Mouse (Mus musculus) liver, embryonic 12.5 days (tissue): ENCODE measurements at regions not wholly inside any gene's neighbourhood (a gene's known extent, or its start where the extent isn't known, plus 50 kb on each side); places are given as distances from the start of the nearest gene placed in this dataset.

Experiments used
- ATAC-seq: fragments of 200-750 bp; cut with Nextera tagmentation; 2 replicates; pipeline ENCODE4 v1.8.0; 2017; ENCODE audit warnings: moderate number of reproducible peaks, mild to moderate bottlenecking, moderate library complexity
- H3K27ac ChIP-seq: fragments of 300-500 bp; sonication (generic); 2 replicates; pipeline ENCODE4 v1.5.1; 2016; ENCODE audit warnings: mild to moderate bottlenecking
- H3K27me3 ChIP-seq: fragments of 300-500 bp; sonication (generic); replicated peaks from 2 replicates; pipeline ENCODE4 v1.6.1; 2016; ENCODE audit warnings: mild to moderate bottlenecking, moderate library complexity
- H3K36me3 ChIP-seq: fragments of 300-500 bp; sonication (generic); 2 replicates; pipeline ENCODE4 v1.6.1; 2016; ENCODE audit warnings: mild to moderate bottlenecking, moderate library complexity
- H3K4me1 ChIP-seq: fragments of 300-500 bp; sonication (generic); 2 replicates; pipeline ENCODE4 v1.6.1; 2016
- H3K4me2 ChIP-seq: fragments of 300-500 bp; sonication (generic); 2 replicates; pipeline ENCODE4 v1.6.1; 2016; ENCODE audit warnings: mild to moderate bottlenecking, moderate library complexity
- H3K4me3 ChIP-seq: fragments of 300-500 bp; sonication (generic); 2 replicates; pipeline ENCODE4 v1.5.1; 2016; ENCODE audit warnings: mild to moderate bottlenecking, moderate library complexity
- H3K9ac ChIP-seq: fragments of 300-500 bp; sonication (generic); 2 replicates; pipeline ENCODE4 v1.6.1; 2016; ENCODE audit warnings: mild to moderate bottlenecking, moderate library complexity
- H3K9me3 ChIP-seq: fragments of 300-500 bp; sonication (generic); replicated peaks from 2 replicates; pipeline ENCODE4 v1.6.1; 2016; ENCODE audit warnings: mild to moderate bottlenecking, moderate library complexity
- WGBS: fragments of 180-500 bp; shearing (Covaris S2); methylation state at CpG from one replicate; pipeline ENCODE4 v1.1.7; 2016; ENCODE audit not compliant: insufficient replicate concordance; 5-methylcytosine and 5-hydroxymethylcytosine counted together

DNA sequence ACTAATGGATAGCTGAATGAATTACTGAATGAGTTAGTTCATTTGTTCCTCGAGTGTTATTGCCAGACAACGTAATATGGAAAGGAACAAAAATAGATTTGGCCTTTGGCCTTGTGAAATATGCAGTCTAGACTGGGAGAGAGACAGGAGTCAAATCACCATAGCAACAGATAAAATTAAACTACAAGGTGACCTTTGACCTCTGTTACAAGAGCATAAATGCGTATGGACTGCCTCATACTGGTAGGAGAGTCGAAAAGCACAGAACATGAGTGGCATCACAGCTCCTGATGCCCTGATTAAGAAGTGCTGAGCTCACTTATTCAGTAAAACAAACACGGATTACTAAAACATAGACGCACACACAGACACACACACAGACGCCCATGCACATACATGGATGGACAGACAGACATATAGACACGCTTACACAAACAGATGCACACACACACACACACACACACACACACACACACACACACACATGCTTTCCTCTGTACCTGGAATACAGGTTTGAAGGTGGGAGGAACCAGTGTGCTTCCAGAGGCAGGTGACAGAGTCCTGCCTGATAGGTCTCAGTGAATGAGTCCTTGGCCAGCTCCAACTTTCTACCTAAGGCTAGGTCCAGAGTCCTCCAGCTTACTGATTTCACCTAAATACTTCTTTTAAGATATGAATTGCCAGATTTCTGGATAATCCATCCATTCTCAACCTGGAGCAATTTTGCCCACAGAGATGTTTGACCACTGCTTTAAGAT, 72.1 kb upstream of the Myocd start:
- Histone ChIP-seq H3K27ac (no peak overlapping the region), H3K27me3 (no peaks in the 10 kb centered on the region), H3K4me2 (no peak overlapping the region), H3K9ac (no peak overlapping the region), H3K36me3 (no peaks in the 10 kb centered on the region), H3K9me3 (no peaks in the 10 kb centered on the region), H3K4me1 (no peaks in the 10 kb centered on the region), H3K4me3 (no peak overlapping the region)
- ATAC-seq = no peak
- WGBS = 68% methylated on average over 8 of the region's 8 CpGs

DNA sequence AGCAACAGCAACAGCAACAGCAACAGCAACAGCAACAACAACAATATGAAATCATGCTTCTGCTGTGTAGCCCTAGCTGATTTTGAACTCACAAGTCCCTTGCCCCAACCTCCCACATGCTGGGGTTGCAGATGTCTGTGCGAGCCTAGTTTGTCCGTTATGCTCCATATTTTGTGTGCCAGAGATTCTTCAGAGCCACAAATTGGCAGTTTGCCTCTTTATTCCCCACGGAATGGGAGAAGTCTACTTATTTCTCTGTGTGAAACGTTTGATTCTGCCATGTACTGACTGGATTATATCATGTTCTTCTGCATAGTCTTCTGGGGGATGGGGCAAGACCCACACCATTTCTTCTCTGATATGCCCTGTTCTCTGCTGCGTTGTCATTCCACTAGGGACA, 64.5 kb upstream of the Myocd start:
- H3K4me2 ChIP-seq = no peak overlapping the region
- H3K36me3 ChIP-seq = no peaks in the 10 kb centered on the region
- H3K27me3 ChIP-seq = no peaks in the 10 kb centered on the region
- no peak overlapping the region for H3K9ac ChIP-seq
- no peaks in the 10 kb centered on the region for H3K4me1 ChIP-seq
- no peak overlapping the region for H3K4me3 ChIP-seq
- 52% methylated on average over 5 of the region's 5 CpGs for WGBS
- ATAC-seq = no peak
- H3K9me3 ChIP-seq = no peaks in the 10 kb centered on the region
- no peak overlapping the region for H3K27ac ChIP-seq

DNA sequence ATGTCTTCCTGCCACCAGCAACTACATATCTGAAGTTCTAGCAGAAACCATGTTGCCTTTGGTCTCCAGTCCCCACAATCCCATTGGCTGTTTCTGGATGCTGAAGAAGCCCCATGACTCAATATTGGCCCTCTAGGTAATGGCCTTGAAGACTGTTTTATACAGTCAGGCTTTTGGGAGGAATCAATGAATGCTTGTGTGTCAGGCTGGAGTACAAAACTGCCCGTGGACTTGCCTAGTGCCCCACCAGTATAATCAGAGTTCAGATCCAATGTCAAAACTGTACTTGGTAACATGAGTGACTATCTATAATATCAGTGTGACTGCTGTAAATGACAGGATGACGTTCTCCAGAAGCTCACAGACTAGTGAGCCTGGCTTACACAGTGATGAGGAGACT, 63.3 kb upstream of the Myocd start:
- ATAC-seq = no peak
- Histone ChIP-seq H3K9ac (no peak overlapping the region), H3K9me3 (no peaks in the 10 kb centered on the region), H3K27ac (no peak overlapping the region), H3K27me3 (no peaks in the 10 kb centered on the region), H3K4me1 (no peaks in the 10 kb centered on the region), H3K36me3 (no peaks in the 10 kb centered on the region), H3K4me2 (no peak overlapping the region), H3K4me3 (no peak overlapping the region)
- WGBS = 49% methylated on average over 2 of the region's 2 CpGs

DNA sequence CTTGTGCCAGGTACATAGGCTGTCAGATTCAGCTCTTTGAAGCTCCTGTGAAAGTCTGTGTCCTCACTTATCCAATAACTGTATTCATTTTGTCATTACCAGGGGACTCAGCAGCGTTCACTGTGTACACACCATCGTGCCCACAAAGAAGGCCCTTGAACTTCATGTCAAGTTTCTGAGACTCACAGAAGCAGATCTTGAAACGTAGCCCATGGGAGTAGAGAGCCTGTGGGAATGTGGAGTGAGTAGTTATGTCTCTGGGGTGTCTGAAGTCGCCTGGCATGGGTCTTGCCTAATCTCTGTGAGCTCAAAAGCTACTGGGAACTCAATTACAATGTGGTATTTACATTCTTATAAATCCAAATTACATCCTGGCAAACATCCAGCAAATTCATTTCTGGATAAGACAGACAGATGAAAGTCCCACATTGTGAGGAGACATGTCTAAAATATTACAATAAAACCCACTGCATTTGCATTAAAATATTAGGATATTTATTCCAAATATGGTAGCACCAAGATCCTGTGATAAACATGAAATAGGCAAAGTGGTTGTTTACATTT, 53.2 kb upstream of the Myocd start:
- ATAC-seq = no peak
- Histone ChIP-seq H3K27me3 (no peaks in the 10 kb centered on the region), H3K27ac (no peak overlapping the region), H3K4me1 (no peaks in the 10 kb centered on the region), H3K9ac (no peak overlapping the region), H3K36me3 (no peaks in the 10 kb centered on the region), H3K4me2 (no peak overlapping the region), H3K4me3 (no peak overlapping the region), H3K9me3 (no peaks in the 10 kb centered on the region)
- WGBS = 53% methylated on average over 4 of the region's 4 CpGs
